Mouse (Mus musculus): ENCODE measurements around the gene Trim34a. TPM values are rescaled to one million over a fixed set of nuclear protein-coding genes. Genes with fewer than 3 reads are reported as not detected.

The Trim34a gene
- total RNA-seq, 2 experiments from 2014 or later = 1.1 to 2.0 TPM

DNA sequence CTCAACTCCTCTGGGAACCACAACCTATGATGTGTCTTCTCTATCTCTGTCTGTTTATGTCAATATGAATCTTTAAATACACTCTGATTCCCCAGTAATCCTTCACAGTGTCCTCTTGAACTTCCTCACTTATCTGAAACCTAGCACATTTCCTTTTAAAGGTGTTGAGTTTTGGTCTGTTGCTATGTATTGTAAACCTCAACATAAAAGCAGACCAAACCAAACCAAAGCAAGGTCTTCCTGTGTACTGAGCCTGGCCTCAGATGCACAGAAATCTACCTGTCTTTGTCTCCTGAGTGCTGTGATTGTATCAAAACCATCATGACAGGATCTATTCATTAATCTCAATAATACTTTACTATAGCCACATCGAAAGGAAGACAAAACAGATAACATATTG lies 46.4 kb downstream of the Trim34a start:
- H3K27ac ChIP-seq = no peak overlapping the region
- TF ChIP-seq CTCF (conservative IDR thresholded peaks at IDR 0.05) = no peak
- H3K4me3 ChIP-seq = no peak overlapping the region
- no peak for DNase-seq (ENCODE audit: low spot score in 2 of 2)

GRCm38 (mm10) chr7:104291638-104292400 lies 47.6 kb downstream of the Trim34a start:
- Histone ChIP-seq H3K27ac (no peak overlapping the region), H3K4me3 (no peak overlapping the region)
- TF ChIP-seq CTCF (conservative IDR thresholded peaks at IDR 0.05) = no peak
- DNase-seq (ENCODE audit: low spot score in 2 of 2) = no peak

Other genes with a start within 250 kb of the Trim34a start
- not detected for gene Olfr638, start 245.7 kb upstream of the Trim34a start, total RNA-seq (2021)
- gene Olfr639, start 227.2 kb upstream of the Trim34a start, total RNA-seq (2021) = under 1 TPM; 0.07 to 0.10 TPM
- not detected for gene Olfr640, start 218.9 kb upstream of the Trim34a start, total RNA-seq (2021)
- gene Olfr641, start 209.0 kb upstream of the Trim34a start, total RNA-seq (2021) = not detected
- not detected for gene Olfr642, start 191.8 kb upstream of the Trim34a start, total RNA-seq (2021)
- not detected for gene 4930516K23Rik, start 183.0 kb upstream of the Trim34a start, total RNA-seq (2021)
- not detected for gene Olfr644, start 172.6 kb upstream of the Trim34a start, total RNA-seq (2021)
- not detected for gene Olfr645, start 159.0 kb upstream of the Trim34a start, total RNA-seq (2021)
- gene Olfr646, start 139.6 kb upstream of the Trim34a start, total RNA-seq (2021) = under 1 TPM in 1 of 2 experiments, not detected in 1; 0.18 TPM
- not detected for gene Ubqln5, start 114.6 kb upstream of the Trim34a start, total RNA-seq (2021)
- gene Olfr643, start 107.1 kb upstream of the Trim34a start, total RNA-seq (2021) = not detected
- not detected for gene Ubqln3, start 101.2 kb upstream of the Trim34a start, total RNA-seq (2021)
- gene Ubqlnl, start 93.9 kb upstream of the Trim34a start, total RNA-seq (2021) = not detected
- not detected for gene Olfm5, start 79.6 kb upstream of the Trim34a start, total RNA-seq (2021)
- gene Olfr648, start 61.1 kb upstream of the Trim34a start, total RNA-seq (2021) = under 1 TPM; 0.20 to 0.26 TPM
- not detected for gene Olfr649, start 48.5 kb upstream of the Trim34a start, total RNA-seq (2021)
- gene Trim6, start 25.7 kb upstream of the Trim34a start, total RNA-seq (2021) = under 1 TPM; 0.25 to 0.28 TPM
- gene Trim5, start 43.6 kb downstream of the Trim34a start, total RNA-seq (2021) = under 1 TPM; 0.49 to 0.76 TPM
- gene Trim12a, start 71.0 kb downstream of the Trim34a start, total RNA-seq (2021) = 1 to 10 TPM; 2.5 to 2.9 TPM
- gene Trim34b, start 85.0 kb downstream of the Trim34a start, total RNA-seq (2021) = not detected
- 1 to 10 TPM; 1.5 to 2.1 TPM for gene Trim12c, start 108.9 kb downstream of the Trim34a start, total RNA-seq (2021)
- not detected for gene Trim30b, start 125.4 kb downstream of the Trim34a start, total RNA-seq (2021)
- not detected for gene Trim30c, start 156.4 kb downstream of the Trim34a start, total RNA-seq (2021)
- 1 to 10 TPM in 1 of 2 experiments, under 1 TPM in 1; 0.64 to 1.1 TPM for gene Trim30a, start 220.7 kb downstream of the Trim34a start, total RNA-seq (2021)

Data from layer of hippocampus, adult 2 months (tissue).